Mouse (Mus musculus) testis, adult 10 weeks (tissue): ENCODE results near the gene Hpse. TPM values are rescaled to one million over a fixed set of nuclear protein-coding genes. Genes with fewer than 3 reads are reported as not detected.

ENCODE experiments used
- polyA plus RNA-seq: library from polyadenylated mRNA; stranded (reverse); fragments of 350-450 nt; fragmentation: Illumina TruSeq; extraction: RNeasy Lipid Tissue Mini Kit (QIAGEN cat#74804); gene quantifications from one replicate; pipeline ENCODE4 v1.2.3, GENCODE M21; 2014; ENCODE audit warnings: low read depth, low replicate concordance

Gene Hpse
- 5.6 TPM for polyA plus RNA-seq

GRCm38 (mm10) chr5:100719235-100720088 is at the start of gene Hpse:
Gene Hpse, minus strand, starts transcription at chr5:100719716.

GRCm38 (mm10) chr5:100674711-100675376 is 44.7 kb downstream of the Hpse start, which contains the start of gene Coq2:
Gene Coq2, minus strand, starts transcription at chr5:100675140.

Other genes with a start within 250 kb of the Hpse start
- gene Lin54, start 219.1 kb downstream of the Hpse start, polyA plus RNA-seq = 24.2 TPM
- gene Cops4, start 201.4 kb downstream of the Hpse start, polyA plus RNA-seq = 321 TPM
- 7.1 TPM for gene Plac8, start 147.5 kb downstream of the Hpse start, polyA plus RNA-seq
- gene Coq2, start 44.6 kb downstream of the Hpse start, polyA plus RNA-seq = 6.1 TPM
- gene Helq, start 78.9 kb upstream of the Hpse start, polyA plus RNA-seq = 7.6 TPM
- 83.7 TPM for gene Mrps18c, start 78.9 kb upstream of the Hpse start, polyA plus RNA-seq
- 36.9 TPM for gene Abraxas1, start 101.2 kb upstream of the Hpse start, polyA plus RNA-seq
- 19.6 TPM for gene Gpat3, start 126.0 kb upstream of the Hpse start, polyA plus RNA-seq